Mouse (Mus musculus) neutrophil, adult 5-6 weeks (primary cell): ENCODE results near the gene Ptpro. TPM values are rescaled to one million over a fixed set of nuclear protein-coding genes. Genes with fewer than 3 reads are reported as not detected.

Experiments used
- ATAC-seq: fragments of 151-379, 151-347 bp; 2 replicates; pipeline ENCODE4 v1.8.0; 2017; ENCODE audit warnings: mild to moderate bottlenecking, moderate TSS enrichment; ENCODE audit not compliant: insufficient number of reproducible peaks, poor library complexity, low FRiP score, severe bottlenecking; ENCODE audit errors: extremely low read depth
- total RNA-seq: library from RNA; stranded (forward); fragments of 200-1000 nt; gene quantifications from 2 replicates; pipeline ENCODE4 v1.2.3, GENCODE M21; 2017

The Ptpro gene
- total RNA-seq, 1 experiment from 2014 or later: 7.3 TPM

GRCm38 (mm10) chr6:137287788-137288187, 35.7 kb downstream of the Ptpro start:
- ATAC-seq: no peak

- no peak for ATAC-seq
Observed at GRCm38 (mm10) chr6:137288264-137288663, 36.1 kb downstream of the Ptpro start.

- no peak for ATAC-seq
Observed at GRCm38 (mm10) chr6:137292421-137292820, 40.3 kb downstream of the Ptpro start.

- ATAC-seq: no peak
Observed at GRCm38 (mm10) chr6:137294973-137295820, 43.1 kb downstream of the Ptpro start.

GRCm38 (mm10) chr6:137302561-137302960, 50.4 kb downstream of the Ptpro start:
- no peak for ATAC-seq

- ATAC-seq: no peak
Observed at GRCm38 (mm10) chr6:137303824-137304223, 51.7 kb downstream of the Ptpro start.

GRCm38 (mm10) chr6:137315265-137315664, 63.1 kb downstream of the Ptpro start:
- ATAC-seq: no peak

- ATAC-seq: no peak
Observed at GRCm38 (mm10) chr6:137316358-137316757, 64.2 kb downstream of the Ptpro start.

- ATAC-seq: no peak
Observed at GRCm38 (mm10) chr6:137317509-137317908, 65.4 kb downstream of the Ptpro start.

GRCm38 (mm10) chr6:137318242-137318861, 66.2 kb downstream of the Ptpro start:
- ATAC-seq: no peak

- ATAC-seq: no peak
Observed at GRCm38 (mm10) chr6:137319658-137320057, 67.5 kb downstream of the Ptpro start.

GRCm38 (mm10) chr6:137327718-137328117, 75.6 kb downstream of the Ptpro start:
- no peak for ATAC-seq

GRCm38 (mm10) chr6:137328228-137328627, 76.1 kb downstream of the Ptpro start:
- no peak for ATAC-seq

GRCm38 (mm10) chr6:137330782-137331181, 78.7 kb downstream of the Ptpro start:
- ATAC-seq: no peak

- ATAC-seq: no peak
Observed at GRCm38 (mm10) chr6:137331826-137332225, 79.7 kb downstream of the Ptpro start.

- no peak for ATAC-seq
Observed at GRCm38 (mm10) chr6:137339071-137339470, 87.0 kb downstream of the Ptpro start.

GRCm38 (mm10) chr6:137343688-137344441, 91.7 kb downstream of the Ptpro start:
- ATAC-seq: no peak

GRCm38 (mm10) chr6:137360166-137360565, 108.0 kb downstream of the Ptpro start:
- no peak for ATAC-seq

GRCm38 (mm10) chr6:137362216-137362615, 110.1 kb downstream of the Ptpro start:
- no peak for ATAC-seq

- no peak for ATAC-seq
Observed at GRCm38 (mm10) chr6:137364681-137365080, 112.6 kb downstream of the Ptpro start.
